Mouse (Mus musculus): Measurements from ENCODE around the gene Slc6a4.

- TF ChIP-seq FLI1 (IDR thresholded peaks at IDR 0.05; ENCODE audit: low read length) (no peak), GATA1 (IDR thresholded peaks at IDR 0.05; ENCODE audit: borderline replicate concordance, low read length) (no peak)
These were observed 72.3 kb downstream of the Slc6a4 start for GRCm38 (mm10) chr11:77070721-77071120.
